Mouse (Mus musculus) liver, embryonic 14.5 days (tissue): ENCODE measurements at regions not wholly inside any gene's neighbourhood (a gene's known extent, or its start where the extent isn't known, plus 50 kb on each side); places are given as distances from the start of the nearest gene placed in this dataset.

Source experiments
- ATAC-seq: fragments of 200-750 bp; cut with Nextera tagmentation; 2 replicates; pipeline ENCODE4 v1.8.0; 2017; ENCODE audit warnings: moderate number of reproducible peaks, mild to moderate bottlenecking, moderate library complexity; ENCODE audit not compliant: insufficient read depth
- DNase-seq, 3 experiments: peaks; one replicate each; pipeline ENCODE4 v3.0.0-alpha.2; 2012 to 2013; ENCODE audit warnings: low read depth in 3 of 3, low spot score in 3 of 3
- H3K27ac ChIP-seq: fragments of 300-500 bp; sonication (generic); 2 replicates; pipeline ENCODE4 v1.5.1; 2014; ENCODE audit warnings: moderate library complexity, mild to moderate bottlenecking, control low read depth, inconsistent platforms
- H3K27me3 ChIP-seq: fragments of 300-500 bp; sonication (generic); 2 replicates; pipeline ENCODE4 v1.6.1; 2014; ENCODE audit warnings: mild to moderate bottlenecking, low read length, moderate library complexity; ENCODE audit not compliant: control insufficient read depth, insufficient read depth
- H3K36me3 ChIP-seq: fragments of 300-500 bp; sonication (generic); replicated peaks from 2 replicates; pipeline ENCODE4 v1.6.1; 2014; ENCODE audit warnings: low read depth; ENCODE audit not compliant: control insufficient read depth, insufficient read depth
- H3K4me1 ChIP-seq, 2 experiments: fragments of 200-500 bp in 1 of 2; fragments of 300-500 bp in 1 of 2; sonication (generic) in 1 of 2; replicated peaks; 2 replicates each; pipeline ENCODE4 v1.6.1; 2012 to 2014; ENCODE audit warnings: antibody characterized with exemption in 1 of 2, inconsistent platforms in 1 of 2, low read length in 1 of 2; ENCODE audit not compliant: control insufficient read depth in 2 of 2, insufficient read depth in 2 of 2
- H3K4me2 ChIP-seq: fragments of 300-500 bp; sonication (generic); 2 replicates; pipeline ENCODE4 v1.6.1; 2014; ENCODE audit warnings: low read depth, mild to moderate bottlenecking, control low read depth, moderate library complexity
- H3K4me3 ChIP-seq, 2 experiments: fragments of 200-500 bp in 1 of 2; fragments of 300-500 bp in 1 of 2; sonication (generic) in 1 of 2; 2 replicates each; pipeline ENCODE4 v1.5.1; 2012 to 2014; ENCODE audit warnings: low read depth in 2 of 2, low read length in 2 of 2, mild to moderate bottlenecking in 2 of 2, control low read depth in 1 of 2, inconsistent platforms in 1 of 2, moderate library complexity in 1 of 2; ENCODE audit not compliant: insufficient read depth in 1 of 2
- H3K9ac ChIP-seq: fragments of 300-500 bp; sonication (generic); replicated peaks from 2 replicates; pipeline ENCODE4 v1.6.1; 2014; ENCODE audit warnings: mild to moderate bottlenecking, control low read depth, moderate library complexity
- H3K9me3 ChIP-seq: fragments of 300-500 bp; sonication (generic); 2 replicates; pipeline ENCODE4 v1.6.1; 2016; ENCODE audit warnings: low read length, mixed read lengths; ENCODE audit not compliant: control insufficient read depth
- CTCF ChIP-seq: IDR thresholded peaks from 2 replicates; pipeline ENCODE4 v1.5.1; 2016; ENCODE audit warnings: antibody characterized with exemption, low read depth, control low read depth
- EP300 ChIP-seq: IDR thresholded peaks from 2 replicates; pipeline ENCODE4 v1.6.1; 2016; ENCODE audit warnings: antibody characterized with exemption, low read depth
- WGBS: fragments of 180-500 bp; shearing (Covaris S2); extraction: QIAGEN DNeasy Blood & Tissue Kit; methylation state at CpG from one replicate; pipeline ENCODE4 v1.1.7; 2014; ENCODE audit not compliant: insufficient replicate concordance; 5-methylcytosine and 5-hydroxymethylcytosine counted together

GRCm38 (mm10) chr3:35027898-35028297 is 377.7 kb downstream of the Sox2 start:
- Histone ChIP-seq H3K4me2 (no peak overlapping the region), H3K36me3 (no peaks in the 10 kb centered on the region), H3K4me3 (no peak overlapping the region), H3K27me3 (no peaks in the 10 kb centered on the region), H3K27ac (no peak overlapping the region), H3K4me1 (no peaks in the 10 kb centered on the region), H3K9ac (no peak overlapping the region), H3K9me3 (no peaks in the 10 kb centered on the region)
- WGBS = 19% methylated on average over 5 of the region's 5 CpGs
- ATAC-seq (no peak), DNase-seq (no peak)
- no peak for TF ChIP-seq CTCF
- no peak for TF ChIP-seq EP300

GRCm38 (mm10) chr3:35029924-35030323 is 379.7 kb downstream of the Sox2 start:
- H3K9ac ChIP-seq = no peak overlapping the region
- TF ChIP-seq EP300 (no peak), CTCF (no peak)
- no peak overlapping the region for H3K4me2 ChIP-seq
- no peak for ATAC-seq
- H3K27ac ChIP-seq = no peak overlapping the region
- no peaks in the 10 kb centered on the region for H3K9me3 ChIP-seq
- DNase-seq = no peak
- no peaks in the 10 kb centered on the region for H3K36me3 ChIP-seq
- WGBS = 67% methylated on average over 8 of the region's 8 CpGs
- no peaks in the 10 kb centered on the region for H3K27me3 ChIP-seq
- no peak overlapping the region for H3K4me3 ChIP-seq
- no peaks in the 10 kb centered on the region for H3K4me1 ChIP-seq

- no peak overlapping the region for H3K27ac ChIP-seq
- H3K27me3 ChIP-seq = no peaks in the 10 kb centered on the region
- H3K4me1 ChIP-seq = no peaks in the 10 kb centered on the region
- H3K9ac ChIP-seq = no peak overlapping the region
- H3K36me3 ChIP-seq = no peaks in the 10 kb centered on the region
- no peak for ATAC-seq
- no peak for DNase-seq
- TF ChIP-seq CTCF = no peak
- no peak for TF ChIP-seq EP300
- H3K4me3 ChIP-seq = no peak overlapping the region
- H3K4me2 ChIP-seq = no peak overlapping the region
- H3K9me3 ChIP-seq = no peaks in the 10 kb centered on the region
- WGBS = 69% methylated on average over 8 of the region's 8 CpGs
Measured at GRCm38 (mm10) chr3:35033587-35033986, 383.4 kb downstream of the Sox2 start.

GRCm38 (mm10) chr3:35035234-35035633 is 385.0 kb downstream of the Sox2 start:
- Histone ChIP-seq H3K4me1 (no peaks in the 10 kb centered on the region), H3K4me3 (no peak overlapping the region), H3K9ac (no peak overlapping the region), H3K36me3 (no peaks in the 10 kb centered on the region), H3K27ac (no peak overlapping the region), H3K27me3 (no peaks in the 10 kb centered on the region), H3K9me3 (no peaks in the 10 kb centered on the region), H3K4me2 (no peak overlapping the region)
- DNase-seq = no peak
- TF ChIP-seq EP300 = no peak
- no peak for TF ChIP-seq CTCF
- no peak for ATAC-seq
- 60% methylated on average over 7 of the region's 7 CpGs for WGBS

GRCm38 (mm10) chr3:35043705-35044104 is 393.5 kb downstream of the Sox2 start:
- Histone ChIP-seq H3K9ac (no peak overlapping the region), H3K36me3 (no peaks in the 10 kb centered on the region), H3K4me3 (no peak overlapping the region), H3K4me2 (no peak overlapping the region), H3K27me3 (no peaks in the 10 kb centered on the region), H3K27ac (no peak overlapping the region), H3K9me3 (no peaks in the 10 kb centered on the region), H3K4me1 (no peaks in the 10 kb centered on the region)
- no peak for TF ChIP-seq CTCF
- no peak for TF ChIP-seq EP300
- no peak for ATAC-seq
- no peak for DNase-seq
- WGBS = 53% methylated on average over 2 of the region's 2 CpGs

- WGBS = 21% methylated on average over 4 of the region's 4 CpGs
- Histone ChIP-seq H3K4me2 (no peak overlapping the region), H3K9me3 (no peaks in the 10 kb centered on the region), H3K4me1 (no peaks in the 10 kb centered on the region), H3K9ac (no peak overlapping the region), H3K27ac (no peak overlapping the region), H3K4me3 (no peak overlapping the region), H3K27me3 (no peaks in the 10 kb centered on the region), H3K36me3 (no peaks in the 10 kb centered on the region)
- no peak for ATAC-seq
- no peak for DNase-seq
- no peak for TF ChIP-seq EP300
- no peak for TF ChIP-seq CTCF
Measured at GRCm38 (mm10) chr3:35059438-35059837, 409.2 kb downstream of the Sox2 start.
